In the genomic region with DNA sequence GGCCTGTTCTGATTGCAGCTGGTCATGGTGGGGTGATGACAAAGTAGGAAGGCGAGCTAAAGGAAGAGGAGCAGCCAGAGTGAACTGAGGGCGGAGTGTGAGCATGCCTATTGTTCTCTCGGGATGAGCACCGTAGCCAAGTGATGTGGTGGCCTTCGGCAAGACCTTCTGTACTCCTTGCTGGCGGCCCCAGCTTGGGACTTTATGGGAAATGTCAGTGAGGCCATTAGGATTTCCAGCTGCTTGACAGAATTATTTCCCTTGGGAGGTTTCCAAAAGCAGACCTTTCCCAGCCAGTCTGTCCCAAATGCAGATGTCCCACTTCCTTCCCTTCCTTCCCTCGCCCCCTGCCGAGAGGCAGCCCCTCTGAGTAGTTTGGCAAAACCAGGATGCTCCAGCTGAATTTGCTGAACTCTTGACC, we compare ENCODE assay signal across 10 mouse cellular contexts. TPM values are rescaled to one million over a fixed set of nuclear protein-coding genes. Genes with fewer than 3 reads are reported as not detected.
DNase-seq lines count a peak whose midpoint lies in the region; TF ChIP-seq lines count a peak whose summit lies in the region.
"Had no signal": no experiment of that assay in that cellular context is flagged by ENCODE, and none has a peak within 500 bp of the region (broad histone marks: within the 10 kb centered on the region; RNA-seq: fewer than 3 reads in every experiment).

No protein-coding gene starts in this region.

- intact Hi-C loops in heart, postnatal 10 days (cut with DNase I), result no loop called here

- no peak overlapping the region; the same call in 1 of the 2 replicates for H3K27ac ChIP-seq in ES-E14 (ENCODE audit: insufficient read depth, low read depth, low read length, poor library complexity, severe bottlenecking)
- H3K27ac ChIP-seq: midbrain, embryonic 12.5 days had no signal

- peak; percentile 42 for DNase-seq in adrenal gland, adult 2 months
- no peak for DNase-seq in adrenal gland, postnatal 25 days
- DNase-seq in ES-E14 (ENCODE audit: low read depth, low spot score), result peak; percentile 39
- peak; percentile 75 to 78 for DNase-seq in heart, postnatal 10 days
- peak; percentile 53 to 81 for DNase-seq in kidney, postnatal 36 days
- DNase-seq in ovary, postnatal 10 days (ENCODE audit: low spot score), result no peak
- DNase-seq in spleen, postnatal 4 days (ENCODE audit: low spot score in 2 of 2), result no peak
- no peak for DNase-seq in thymus, adult 18-20 months
- DNase-seq: spleen, adult 18-20 months had no signal

- in situ Hi-C loops in ES-E14 (cut with MboI; ENCODE audit: low sequenced_read_pairs in 2 of 2, unreplicated experiment in 2 of 2), result no loop called here

- peaks cover 9 to 26% of the 10 kb centered on the region in 2 experiments for H3K4me1 ChIP-seq in ES-E14 (ENCODE audit: control insufficient read depth in 2 of 2, insufficient read depth in 2 of 2, low read length in 2 of 2, poor library complexity in 1 of 2)

- no peak overlapping the region for H3K4me3 ChIP-seq in ES-E14 (ENCODE audit: insufficient read depth in 1 of 2, low read depth in 1 of 2, low read length in 2 of 2, poor library complexity in 1 of 2, severe bottlenecking in 1 of 2)
- H3K4me3 ChIP-seq: midbrain, embryonic 12.5 days had no signal

- H3K9me3 ChIP-seq in ES-E14 (ENCODE audit: control insufficient read depth, insufficient read depth, low read depth, low read length), result no peaks in the 10 kb centered on the region
- H3K9me3 ChIP-seq: midbrain, embryonic 12.5 days had no signal

- H3K9ac ChIP-seq in ES-E14 (ENCODE audit: insufficient read depth, low read depth, low read length, poor library complexity, severe bottlenecking), result no peak overlapping the region
- H3K9ac ChIP-seq: midbrain, embryonic 12.5 days had no signal

- peaks cover 8% of the 10 kb centered on the region; the same call in 1 of the 2 replicates for H3K36me3 ChIP-seq in ES-E14 (ENCODE audit: control insufficient read depth, insufficient read depth, low read length, poor library complexity, severe bottlenecking)

TF ChIP-seq in ES-E14, 5 proteins besides CTCF, POLR2A, EP300 and RAD21:
- no peak for TF ChIP-seq HCFC1 (IDR thresholded peaks at IDR 0.05; ENCODE audit: borderline replicate concordance, insufficient read depth, low read length)
- no peak for TF ChIP-seq ZC3H11A (IDR thresholded peaks at IDR 0.05; ENCODE audit: borderline replicate concordance, low read depth, low read length)
- no peak for TF ChIP-seq CHD2 (IDR thresholded peaks at IDR 0.05; ENCODE audit: low read depth, low read length)
- no peak for TF ChIP-seq MAFK (IDR thresholded peaks at IDR 0.05; ENCODE audit: insufficient read depth, low read depth, low read length)
- TF ChIP-seq ZNF384 (IDR thresholded peaks at IDR 0.05; ENCODE audit: low read depth, low read length), result no peak
TF ChIP-seq in ES-E14: peak in this region for 0.

RNA-seq across cellular contexts. Expression of a gene that starts 8.1 kb away (rescaled TPM):
- total RNA-seq in adrenal gland, adult 2 months (2021), result 10 to 100 TPM; 41.3 to 51.4 TPM
- polyA plus RNA-seq in adrenal gland, adult 2 months (2012; rRNA removed), result 8.4 and 9.4 TPM in 2 replicates
- total RNA-seq in adrenal gland, postnatal 25 days (2021), result 39.2 and 39.4 TPM in 2 replicates
- 92.2 and 124 TPM in 2 replicates for total RNA-seq in ES-E14 (2012; rRNA removed)
- total RNA-seq in heart, postnatal 10 days (2021), result 10 to 100 TPM; 82.1 to 91.4 TPM

RNA-seq across cellular contexts. Expression of a gene that starts 56.6 kb away (rescaled TPM):
- total RNA-seq in adrenal gland, adult 2 months (2021), result under 1 TPM in 1 of 2 experiments, not detected in 1; 0.07 TPM
- polyA plus RNA-seq in adrenal gland, adult 2 months (2012; rRNA removed), result not detected in 2 replicates
- total RNA-seq in adrenal gland, postnatal 25 days (2021), result not detected in 2 replicates
- 1.5 and 1.9 TPM in 2 replicates for total RNA-seq in ES-E14 (2012; rRNA removed)
- under 1 TPM in 1 of 2 experiments, not detected in 1; 0.07 TPM for total RNA-seq in heart, postnatal 10 days (2021)

Comparison
In these comparisons a context has a peak if more than half of its experiments do, and no peak if none do; other contexts are left out.
1. DNase-seq: peak in adrenal gland, adult 2 months (single experiment), ES-E14 (single experiment), heart, postnatal 10 days (2 of 2) and kidney, postnatal 36 days (2 of 2); none in adrenal gland, postnatal 25 days (single experiment), ovary, postnatal 10 days (single experiment), spleen, postnatal 4 days (0 of 2) and thymus, adult 18-20 months (0 of 2).